Mouse (Mus musculus) mouse embryonic stem cell (cell line): ENCODE measurements around the gene Podxl2.

Experiments used
- in situ Hi-C, 2 experiments: fragments of 300-500 bp; cut with MboI; formaldehyde crosslinking; loops; 1 replicate in 1 of 2; 3 replicates in 1 of 2; pipeline ENCODE4 v1.14.3; 2019 to 2020; ENCODE audit warnings: low sequenced_read_pairs in 2 of 2, low pct_unique_long_range_greater_than_20kb in 1 of 2, mixed read lengths in 1 of 2; ENCODE audit not compliant: unreplicated experiment in 1 of 2

Gene Podxl2

DNA sequence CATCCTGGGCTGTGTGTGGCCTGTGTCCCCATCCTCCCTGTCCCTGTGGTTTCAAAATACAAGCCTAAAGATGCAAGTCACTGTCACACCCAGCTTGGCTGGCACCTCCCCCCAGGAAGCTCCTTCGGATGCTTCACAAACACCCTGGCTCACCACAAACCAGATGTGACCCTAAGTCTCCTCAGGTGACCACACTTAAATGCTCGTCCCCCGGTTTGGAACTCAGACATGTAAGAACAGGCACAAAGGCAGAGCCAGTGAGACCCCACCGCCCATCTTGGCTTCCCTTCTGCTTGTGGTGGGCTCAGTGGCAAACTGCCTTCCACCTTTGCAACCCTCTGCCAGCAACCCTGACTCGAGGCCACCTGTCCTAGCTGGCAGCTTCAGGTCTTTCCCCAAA is 39.8 kb downstream of the Podxl2 start:
- in situ Hi-C loops: no loop called here

DNA sequence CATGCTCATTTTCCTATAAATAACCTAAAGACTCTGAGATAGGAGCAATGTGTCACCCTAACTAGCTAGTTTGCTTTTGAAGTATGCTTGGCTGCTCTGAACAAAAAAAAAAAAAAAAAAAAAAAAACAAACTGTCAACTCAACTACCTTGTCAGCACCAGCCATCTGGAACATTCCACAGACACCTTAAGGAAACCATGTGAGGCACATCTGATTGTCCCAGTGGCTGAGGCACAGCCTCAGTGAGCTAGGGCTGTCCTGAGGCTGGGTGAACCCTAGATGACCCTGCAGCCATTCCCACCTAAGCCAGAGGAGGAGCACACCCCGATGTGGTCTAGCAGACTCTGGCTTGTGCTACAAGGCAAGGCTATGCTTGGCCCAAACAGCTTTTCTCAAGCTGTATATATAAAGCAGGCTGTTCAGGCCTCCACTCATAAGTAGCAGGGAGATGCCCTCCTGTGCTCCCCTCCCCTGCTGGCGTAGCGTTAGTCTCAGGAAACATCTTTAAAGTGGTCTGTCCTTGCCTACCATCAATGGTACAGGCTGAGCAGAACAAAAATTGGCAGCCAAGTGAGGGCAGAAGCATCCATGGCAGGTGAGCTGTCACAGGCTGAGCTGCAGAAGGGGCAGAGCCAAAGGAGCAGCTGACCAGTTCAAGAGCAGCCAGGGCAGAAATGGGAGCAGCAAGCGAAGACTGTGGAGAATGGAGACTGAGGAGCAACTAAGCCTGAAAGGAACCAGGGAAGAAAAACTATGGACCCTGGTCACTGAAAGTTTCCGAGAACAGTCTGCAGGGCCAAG is 41.3 kb downstream of the Podxl2 start:
- in situ Hi-C loops: no loop called here

DNA sequence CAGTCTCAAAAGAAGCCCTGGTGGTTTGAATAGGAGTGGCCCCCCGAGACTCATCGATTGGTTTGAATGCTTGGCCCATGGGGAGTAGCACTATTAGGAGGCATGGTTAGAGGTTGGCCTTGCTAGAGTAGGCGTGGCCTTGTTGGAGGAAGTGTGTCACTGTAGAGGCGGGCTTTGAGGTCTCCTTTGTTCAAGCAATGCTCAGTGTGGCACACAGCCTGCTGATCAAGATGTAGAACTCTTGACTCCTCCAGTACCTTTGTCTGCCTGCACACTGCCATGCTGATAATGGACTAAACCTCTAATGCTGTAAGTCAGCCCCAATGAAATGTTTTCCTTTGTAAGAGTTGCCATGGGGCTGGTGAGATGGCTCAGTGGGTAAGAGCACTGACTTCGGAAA is 42.2 kb downstream of the Podxl2 start:
- in situ Hi-C loops: no loop called here

DNA sequence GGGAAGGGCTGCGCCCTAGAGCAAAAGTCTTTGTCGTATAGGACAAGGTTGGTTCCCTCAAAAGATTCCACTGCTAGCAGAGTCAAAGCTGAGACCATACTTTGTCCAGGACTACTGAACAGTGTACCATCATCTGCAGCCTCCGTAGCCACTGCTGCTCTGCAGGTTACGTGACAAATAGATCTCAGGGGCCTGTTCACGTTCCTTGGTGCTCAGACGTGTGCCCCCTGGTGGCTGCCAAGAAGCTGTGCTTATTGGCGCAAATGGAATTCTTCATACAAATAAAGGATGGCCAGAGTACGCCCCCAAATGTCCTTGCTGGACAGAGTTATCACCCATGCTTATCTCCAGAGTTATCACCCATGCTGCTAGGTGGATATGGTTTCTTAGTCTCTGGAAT is 43.4 kb downstream of the Podxl2 start:
- in situ Hi-C loops: no loop called here

DNA sequence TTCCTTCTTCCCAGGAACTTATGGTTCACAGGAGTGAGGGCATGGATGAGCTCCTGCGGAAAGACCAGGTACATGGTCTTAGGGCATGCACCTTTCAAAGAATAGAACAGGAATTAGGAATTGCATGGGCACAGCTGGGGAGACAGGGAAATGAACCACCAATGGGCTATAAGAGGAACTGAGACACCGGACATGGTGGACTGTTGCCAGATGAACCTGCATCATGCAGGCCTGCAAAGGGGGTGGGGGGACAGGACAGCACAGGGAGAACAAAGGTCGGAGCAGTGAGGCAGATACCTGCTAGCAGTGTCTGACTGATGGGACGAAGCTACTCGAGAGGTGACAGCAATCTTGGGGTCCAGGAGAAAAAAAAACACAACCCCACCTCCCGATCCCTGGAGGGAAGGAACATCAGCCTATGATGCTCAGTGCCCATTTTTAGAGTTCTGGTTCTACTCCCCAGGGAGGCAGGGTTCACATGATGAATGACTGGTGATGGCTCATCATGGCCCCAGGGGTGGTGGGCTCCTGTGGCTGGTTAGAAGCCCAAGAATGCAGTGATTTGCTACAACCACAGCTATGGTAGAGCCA is 44.6 kb downstream of the Podxl2 start:
- in situ Hi-C loops: no loop called here

DNA sequence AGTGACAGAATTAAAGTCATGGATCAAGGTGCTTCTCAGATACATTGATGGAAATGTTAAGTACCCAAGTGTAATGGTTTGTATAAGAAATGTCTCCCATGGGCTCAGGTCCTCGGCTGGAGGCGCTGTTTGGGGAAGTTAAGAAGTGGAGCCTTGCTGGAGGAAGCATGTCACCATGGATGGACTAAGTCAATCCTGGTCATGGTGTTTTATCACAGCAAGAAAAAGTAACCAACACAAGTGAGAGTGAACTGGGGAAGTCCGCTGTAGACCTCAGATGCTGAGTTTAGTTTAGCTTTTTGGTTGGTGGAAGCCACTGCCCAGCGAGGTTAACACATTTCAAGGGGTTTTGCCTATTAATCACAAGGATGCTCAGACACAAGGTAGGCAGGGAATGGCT is 45.3 kb downstream of the Podxl2 start:
- in situ Hi-C loops: no loop called here

DNA sequence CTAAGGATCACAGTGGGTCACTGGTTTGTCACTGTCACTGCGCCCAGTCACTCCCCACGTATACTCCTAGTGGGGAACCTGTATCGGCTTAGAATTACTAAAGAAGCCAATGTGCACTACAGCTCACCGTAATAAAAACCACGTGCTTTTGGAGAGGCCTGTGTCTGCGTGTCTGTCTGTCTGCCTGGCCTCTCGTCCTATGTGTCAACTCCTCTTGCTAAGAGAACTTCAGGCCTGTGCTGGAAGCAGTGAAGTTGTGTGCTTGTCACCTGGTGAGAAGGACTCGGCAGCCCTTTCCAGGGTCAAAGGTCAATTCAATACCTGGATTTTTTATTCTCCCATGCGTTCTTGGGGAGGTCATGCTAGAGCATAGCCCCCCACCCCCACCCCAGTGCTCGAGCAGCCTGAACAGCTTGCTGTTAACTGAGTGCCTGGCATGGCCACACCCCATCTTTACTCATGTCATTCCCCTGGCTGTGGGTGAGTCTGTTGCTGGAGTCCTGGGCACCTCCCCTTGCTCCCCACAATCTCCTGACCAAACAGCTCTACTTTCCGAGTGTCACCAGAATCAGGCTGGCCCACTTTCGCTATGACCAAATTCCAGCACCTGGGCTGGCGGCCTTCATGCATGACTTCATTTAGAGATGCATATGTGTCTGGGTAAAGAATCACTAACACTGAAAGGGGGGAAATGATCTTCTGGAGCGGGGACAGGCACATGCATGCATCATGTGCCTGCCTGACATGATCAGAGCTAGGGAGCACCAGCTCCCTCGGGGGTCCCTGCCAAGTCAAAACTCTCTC is 46.4 kb downstream of the Podxl2 start:
- in situ Hi-C loops: no loop called here

DNA sequence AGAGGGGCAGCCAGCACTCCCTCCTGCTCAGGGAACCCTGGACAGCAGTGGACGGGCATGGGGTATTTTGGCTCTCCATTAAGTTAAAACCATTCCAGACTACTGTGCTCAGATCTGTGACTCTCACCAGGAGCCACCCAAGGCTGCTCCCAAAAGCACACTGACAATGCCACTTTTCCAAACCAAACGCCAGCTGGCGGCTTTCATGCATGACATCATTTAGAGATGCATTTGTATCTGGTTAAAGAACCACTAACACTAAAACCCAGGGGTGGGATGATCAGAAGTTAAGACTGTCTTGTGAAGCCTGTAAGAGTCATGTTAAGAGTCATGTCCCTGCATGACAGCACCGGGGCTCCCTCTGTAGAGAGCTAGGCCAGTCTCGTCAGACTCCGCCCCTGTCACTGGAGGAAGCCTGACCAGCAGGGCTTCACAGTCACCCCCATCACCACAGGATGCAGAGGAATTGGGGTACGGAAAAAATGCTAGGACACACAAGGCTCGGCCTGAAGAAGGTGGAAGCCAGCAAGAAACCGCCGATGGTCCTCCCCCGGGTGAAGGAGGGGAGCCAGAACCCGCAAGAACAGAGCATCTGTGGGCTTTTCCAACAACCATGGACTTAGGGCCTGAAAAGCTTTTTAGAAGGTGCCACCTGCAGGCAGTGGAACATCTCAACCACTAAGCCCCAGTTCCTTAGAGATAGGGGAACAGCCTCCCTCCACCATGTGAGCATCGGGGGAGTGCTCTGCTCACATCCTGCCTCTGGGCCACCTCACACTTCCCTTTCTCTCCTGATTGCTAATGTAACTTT is 47.2 kb downstream of the Podxl2 start:
- in situ Hi-C loops: no loop called here

DNA sequence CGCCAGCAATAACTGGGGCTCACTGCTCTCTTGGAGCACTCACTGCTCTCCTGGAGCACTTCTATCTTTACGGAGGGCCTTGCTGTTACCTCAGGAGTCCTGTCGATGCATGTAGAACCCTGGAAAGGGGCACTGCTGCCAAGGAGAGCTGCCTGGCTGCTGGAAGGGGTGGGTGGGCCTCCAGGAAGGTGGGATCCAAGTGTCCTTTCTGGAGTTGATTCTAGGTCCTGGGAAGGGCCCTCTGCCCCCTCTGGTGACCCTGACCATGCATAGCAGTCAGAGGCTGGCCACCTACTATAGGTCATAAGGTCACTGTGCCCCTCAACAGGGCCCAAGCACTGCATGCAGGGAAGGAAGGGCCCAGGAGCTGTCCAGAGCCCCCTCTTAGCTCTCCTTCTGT is 47.9 kb downstream of the Podxl2 start:
- in situ Hi-C loops: no loop called here

DNA sequence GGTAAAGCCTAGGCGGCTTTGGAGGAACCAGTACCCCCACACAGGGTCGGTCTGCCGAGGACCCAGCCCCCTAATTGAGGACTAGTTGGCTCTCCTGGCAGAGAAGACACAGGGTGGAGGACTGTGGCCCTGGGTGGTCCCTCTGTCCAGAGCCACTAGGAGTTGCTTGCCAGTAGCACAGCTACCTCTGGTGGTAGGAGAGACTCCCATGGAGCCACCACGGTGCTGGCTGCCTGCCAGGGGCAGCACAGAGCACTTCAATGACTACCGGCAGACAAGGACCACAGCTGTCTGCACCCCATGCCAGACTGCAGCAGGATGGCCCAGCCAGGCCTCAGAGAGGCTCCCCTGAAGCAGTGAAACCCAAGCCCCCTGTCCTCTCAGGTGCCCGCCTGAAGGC is 48.3 kb downstream of the Podxl2 start:
- in situ Hi-C loops: no loop called here

DNA sequence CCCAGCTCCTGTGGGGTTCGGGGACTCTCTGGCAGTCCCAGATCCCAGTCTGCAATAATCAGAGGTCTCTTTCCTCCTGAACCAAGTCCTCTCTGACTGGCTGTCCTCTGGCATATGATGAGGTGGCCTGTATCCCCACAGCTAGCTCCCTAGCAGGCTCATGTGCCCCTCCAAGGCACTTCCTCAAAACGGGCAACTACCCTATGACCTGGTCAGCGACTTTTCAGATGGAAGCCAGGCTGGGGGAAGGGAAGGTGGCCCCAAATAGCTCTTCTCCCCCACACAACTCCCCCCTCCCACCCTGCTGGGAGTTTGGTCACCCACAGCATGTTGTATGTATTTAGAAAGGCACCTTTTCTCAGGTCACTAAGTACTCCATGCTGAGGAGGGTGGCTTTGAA is 48.8 kb downstream of the Podxl2 start:
- in situ Hi-C loops: no loop called here

DNA sequence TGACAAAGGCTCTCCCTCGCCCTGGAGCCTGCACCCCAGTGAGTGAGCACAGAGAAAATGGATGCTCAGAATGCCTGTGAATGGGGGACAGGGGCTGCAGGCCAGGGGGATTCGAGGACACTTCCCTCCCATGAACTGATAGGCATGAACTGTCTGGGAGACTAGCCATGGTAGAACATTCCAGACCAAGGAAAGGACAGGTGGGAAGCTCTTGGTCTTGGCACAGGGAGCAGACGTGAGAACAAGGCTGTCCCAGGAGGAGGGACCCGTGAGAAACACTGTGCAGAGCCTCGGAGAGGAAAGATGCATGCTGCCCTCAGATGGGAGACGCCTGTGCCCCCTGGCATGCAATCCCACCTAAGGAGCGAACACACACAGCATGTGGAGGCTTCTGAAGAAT is 50.7 kb downstream of the Podxl2 start:
- in situ Hi-C loops: no loop called here

DNA sequence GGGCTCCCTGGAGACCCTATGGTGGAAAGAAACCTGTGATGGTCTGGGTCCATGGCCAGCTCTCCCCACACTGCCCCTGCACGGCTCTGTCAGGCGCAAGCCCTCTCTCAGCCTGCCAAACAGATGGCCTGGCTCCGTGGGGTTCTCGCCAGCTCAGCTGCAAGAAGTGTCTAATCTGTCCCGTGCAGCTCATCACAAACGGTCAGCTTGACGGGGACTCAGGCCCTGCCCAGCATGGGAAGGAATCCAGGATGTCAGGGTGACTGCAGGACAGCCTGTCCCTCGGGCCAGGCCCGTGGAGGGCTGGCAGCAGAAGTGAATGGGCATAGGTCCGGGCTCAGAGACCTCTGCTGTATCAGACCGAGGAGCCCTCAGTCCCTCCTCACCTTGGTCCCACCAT is 52.9 kb downstream of the Podxl2 start:
- in situ Hi-C loops: no loop called here

DNA sequence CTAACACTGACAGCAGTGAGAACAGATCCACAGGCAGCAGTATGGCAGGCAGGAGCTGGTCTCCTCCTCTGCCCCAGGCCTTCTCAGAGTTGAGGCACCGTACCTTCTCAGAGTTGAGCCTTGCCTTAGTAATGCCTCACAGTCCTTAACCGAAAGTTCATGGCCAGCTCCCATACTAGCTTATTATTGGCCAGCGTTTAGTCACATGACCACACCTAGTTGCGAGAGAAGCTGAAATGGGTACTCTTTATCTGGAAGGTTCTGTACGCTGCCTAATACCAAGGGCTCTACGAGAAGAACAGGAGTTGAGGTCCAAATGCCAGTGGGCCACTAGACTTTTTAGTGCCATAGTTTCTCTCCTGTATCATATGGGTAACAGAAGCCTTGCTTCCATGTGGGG is 53.5 kb downstream of the Podxl2 start:
- in situ Hi-C loops: no loop called here

DNA sequence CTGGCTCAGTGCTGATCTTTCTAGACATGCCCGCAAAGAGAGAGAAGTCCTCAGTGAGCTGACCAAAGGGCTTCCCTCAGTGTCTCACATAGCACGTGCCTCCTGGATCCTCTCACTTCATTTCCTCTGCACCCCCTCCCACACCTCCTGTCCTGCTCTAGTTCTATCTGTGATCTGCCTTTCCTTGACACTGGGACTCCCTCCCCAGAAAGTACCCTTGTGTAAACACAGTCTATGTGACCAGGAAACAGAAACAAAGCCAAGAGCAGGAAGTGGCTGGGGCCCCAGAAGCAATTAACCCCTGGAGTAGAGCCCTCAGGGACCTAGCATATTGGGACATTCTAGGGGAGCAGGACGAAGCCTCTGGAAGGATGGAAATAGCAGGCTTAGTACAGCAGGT is 54.0 kb downstream of the Podxl2 start:
- in situ Hi-C loops: no loop called here

DNA sequence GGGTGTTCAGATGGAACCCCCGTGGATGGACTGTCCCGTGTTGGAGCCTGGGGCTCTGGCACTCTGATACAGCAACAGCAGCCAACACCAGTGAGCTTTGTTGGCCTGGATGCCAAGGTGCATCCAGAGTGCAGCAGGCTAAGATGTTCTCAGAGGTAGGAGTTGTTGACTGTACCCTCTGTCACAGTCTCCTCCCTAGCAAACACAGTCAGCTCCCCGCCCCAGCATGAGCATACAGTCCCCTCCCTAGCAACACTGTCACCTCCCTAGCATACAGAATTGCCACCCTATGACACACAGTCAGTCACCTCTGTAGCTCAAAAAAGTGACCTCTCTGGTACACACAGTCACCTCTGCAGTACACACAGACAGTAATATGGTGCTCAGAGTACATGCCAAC is 57.9 kb downstream of the Podxl2 start:
- in situ Hi-C loops: no loop called here

DNA sequence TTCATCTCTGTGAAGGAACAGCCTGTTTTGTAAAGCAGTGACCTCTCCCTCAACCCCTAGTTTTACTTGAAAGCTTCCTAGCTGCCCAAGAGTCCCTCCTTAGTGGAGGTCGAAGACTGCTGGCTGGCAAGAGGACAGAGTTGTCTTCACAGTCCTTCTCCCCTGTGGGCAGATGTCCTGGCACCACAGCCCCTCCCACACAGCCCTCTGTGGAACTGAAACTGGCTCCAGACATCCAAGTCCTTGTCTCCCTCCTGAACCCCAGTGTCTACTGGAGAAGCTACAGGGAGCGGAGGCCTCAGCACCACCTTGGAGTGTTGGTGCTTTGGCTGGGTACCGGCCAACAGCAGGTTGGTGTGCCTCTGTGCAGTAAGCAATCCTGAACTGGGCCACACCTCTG is 59.4 kb downstream of the Podxl2 start:
- in situ Hi-C loops: no loop called here

DNA sequence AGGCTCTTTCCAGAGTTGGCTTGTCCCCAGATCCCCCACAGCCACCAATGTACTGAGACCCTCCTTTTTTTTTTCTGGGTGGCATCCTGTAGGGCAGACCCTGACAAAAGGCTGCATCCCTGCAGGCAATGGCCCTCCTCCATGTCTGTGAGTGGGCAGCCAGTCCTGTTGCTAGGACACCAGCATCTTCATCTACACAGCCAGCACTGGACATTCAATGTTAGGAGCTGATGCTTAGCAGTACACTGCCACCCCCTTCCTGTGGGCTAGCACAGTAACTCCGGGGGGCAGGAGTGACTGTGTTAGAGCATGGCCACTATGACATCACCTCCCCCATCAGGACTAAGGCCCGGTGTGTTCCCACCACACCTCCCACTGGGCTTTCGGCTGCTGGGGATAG is 59.8 kb downstream of the Podxl2 start:
- in situ Hi-C loops: no loop called here

DNA sequence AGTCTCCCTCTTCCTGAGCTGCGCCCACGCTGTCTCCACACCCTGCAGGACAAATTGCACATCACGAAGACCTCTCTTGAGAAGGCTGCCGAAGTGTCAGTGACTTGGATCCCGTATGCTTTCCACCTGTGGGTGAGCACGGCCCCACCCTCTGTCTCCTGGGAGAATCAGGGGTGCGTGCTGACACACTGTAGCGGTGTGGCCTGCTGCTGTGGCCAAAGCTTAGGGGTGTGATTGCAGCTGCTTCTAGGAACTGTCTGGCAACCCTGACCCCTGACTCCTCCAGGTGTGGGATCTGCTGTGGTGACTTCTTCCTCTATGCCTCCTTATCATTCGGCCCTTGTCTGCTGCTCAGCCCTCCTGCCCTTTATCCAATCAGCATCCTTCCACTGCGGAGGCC is 61.0 kb downstream of the Podxl2 start:
- in situ Hi-C loops: no loop called here
